Mouse (Mus musculus) retina, postnatal 1 day (tissue): Measurements from ENCODE around the gene Epsti1.

Source experiments
- DNase-seq: peaks from one replicate; pipeline ENCODE4 v3.0.0-alpha.2; 2012

Epsti1 gene

GRCm38 (mm10) chr14:77923076-77923865 is 19.2 kb downstream of the Epsti1 start:
- no peak for DNase-seq

GRCm38 (mm10) chr14:77925414-77925813 is 21.4 kb downstream of the Epsti1 start:
- no peak for DNase-seq

GRCm38 (mm10) chr14:77926718-77927117 is 22.7 kb downstream of the Epsti1 start:
- DNase-seq, result peak; percentile 43

DNA sequence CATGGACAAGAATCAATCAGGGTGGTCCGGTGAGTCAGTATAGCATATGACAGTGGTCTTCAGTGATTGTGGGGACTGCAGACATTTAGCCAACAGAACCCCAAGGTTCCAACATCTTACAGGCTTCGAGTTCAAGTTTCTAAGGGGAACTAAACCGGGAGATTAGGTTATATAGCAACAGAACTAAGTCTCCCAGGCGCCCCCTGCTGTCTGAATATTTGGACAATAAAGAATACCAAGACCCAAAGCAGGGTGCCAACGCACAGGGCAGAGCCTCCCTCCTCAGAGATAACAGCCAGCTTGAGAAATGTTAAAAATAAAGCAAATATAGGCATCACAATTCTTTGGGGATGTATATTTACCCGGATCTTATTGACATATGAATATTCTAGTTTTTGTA is 24.0 kb downstream of the Epsti1 start:
- DNase-seq, result peak; percentile 72

DNA sequence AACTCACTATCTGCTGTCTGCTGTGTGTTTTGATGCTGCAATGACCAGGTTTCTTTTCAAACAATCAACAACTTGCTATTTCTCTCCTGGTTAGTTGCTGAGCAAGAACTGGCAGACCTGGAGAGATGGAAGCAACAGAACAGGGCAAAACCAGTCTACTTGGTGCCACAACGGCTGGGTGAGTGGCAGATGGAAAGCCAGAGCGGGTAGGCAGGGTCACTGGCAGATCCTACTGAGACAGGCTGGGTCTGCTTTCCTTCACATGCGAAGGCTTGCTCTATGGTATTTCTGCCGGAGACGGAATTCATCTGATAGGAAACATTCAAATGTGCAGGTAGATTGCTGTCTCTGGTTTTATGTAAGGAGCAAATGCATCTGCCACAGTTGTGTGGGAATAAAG is 24.6 kb downstream of the Epsti1 start:
- no peak for DNase-seq

DNA sequence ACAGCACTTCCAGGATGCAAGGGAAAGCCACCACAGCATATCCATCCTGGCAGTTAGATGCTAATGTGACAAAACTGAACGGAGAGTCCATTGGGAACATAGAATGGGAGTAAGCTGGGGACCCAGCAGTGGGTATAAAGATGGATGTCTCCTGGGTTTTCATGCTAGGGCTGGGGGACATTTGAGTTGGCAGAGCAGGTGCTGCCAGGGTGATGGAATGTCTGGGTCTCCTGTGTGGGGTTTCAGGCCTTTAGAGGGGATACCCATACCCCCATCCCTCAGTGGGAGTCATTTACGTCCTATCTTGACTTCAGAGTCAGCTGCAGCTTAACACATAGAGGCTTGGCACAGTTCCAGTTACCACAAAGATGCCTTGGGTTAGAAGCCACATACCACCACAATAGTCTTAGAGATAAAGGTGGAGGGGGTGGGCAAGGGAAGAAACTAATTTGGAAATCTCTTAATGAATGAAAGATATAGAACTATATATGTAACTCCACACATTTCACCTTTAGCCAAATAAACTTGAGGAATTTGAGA is 25.2 kb downstream of the Epsti1 start:
- DNase-seq, result no peak

DNA sequence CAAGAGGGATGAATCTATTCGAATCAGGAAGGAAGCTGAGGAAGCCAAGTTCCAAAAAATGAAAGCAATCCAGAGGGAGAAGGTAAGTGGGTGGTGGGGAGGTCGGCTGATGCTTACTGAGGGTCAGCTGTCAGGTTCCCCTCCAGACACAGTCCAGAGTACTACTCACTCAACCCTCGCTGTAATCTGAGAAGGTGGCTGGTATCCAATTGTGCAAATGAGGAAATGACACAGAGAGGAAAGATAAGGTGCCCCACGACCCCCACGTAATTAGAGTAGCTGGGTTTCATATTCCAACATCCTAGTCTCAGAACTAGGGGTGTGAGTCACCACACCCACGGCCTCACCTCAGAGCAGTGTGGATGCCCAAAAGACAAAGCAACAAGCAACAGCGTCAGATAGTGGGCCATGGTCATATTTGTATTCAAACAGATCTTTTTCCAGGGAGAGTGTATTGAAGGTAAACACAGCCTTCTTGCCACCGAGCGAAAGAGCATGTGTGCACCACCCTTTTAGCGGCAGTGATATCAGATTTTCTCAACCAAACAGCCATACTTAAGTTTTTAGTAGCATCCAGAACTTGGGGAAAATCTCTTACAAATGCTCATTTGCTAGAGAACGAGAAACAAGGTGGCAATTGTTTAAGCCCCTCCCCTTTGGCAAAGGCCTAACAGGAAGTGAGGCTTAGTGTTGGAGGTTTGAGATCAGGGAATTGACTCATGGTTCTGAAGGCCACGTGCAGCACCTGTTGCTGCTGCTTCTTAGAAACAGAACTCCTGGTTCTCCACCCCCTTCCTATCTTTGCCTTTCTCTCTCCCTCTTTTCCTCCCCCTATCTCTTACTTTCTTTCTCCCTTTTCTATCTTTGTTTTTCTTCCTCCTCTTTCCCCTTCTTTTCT is 28.4 kb downstream of the Epsti1 start:
- DNase-seq, result no peak

DNA sequence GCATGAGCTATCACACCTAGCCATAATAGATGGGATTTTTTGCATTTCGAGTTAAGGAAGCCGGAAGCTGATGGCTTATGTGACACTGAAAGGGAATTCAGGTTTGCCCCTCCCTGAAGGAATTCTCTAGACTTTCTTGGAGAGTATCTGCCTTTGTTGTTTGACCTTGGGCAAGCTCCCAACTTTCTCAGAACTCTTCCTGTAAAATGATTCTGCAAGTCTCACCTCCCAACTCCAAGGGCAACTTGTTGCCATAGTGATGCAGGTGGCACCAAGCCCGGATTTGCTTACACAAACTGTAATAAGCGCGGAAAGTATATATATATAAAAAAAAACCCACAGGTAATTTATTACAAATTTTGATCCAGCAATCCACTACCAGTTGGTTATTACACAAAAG is 29.2 kb downstream of the Epsti1 start:
- DNase-seq, result no peak

DNA sequence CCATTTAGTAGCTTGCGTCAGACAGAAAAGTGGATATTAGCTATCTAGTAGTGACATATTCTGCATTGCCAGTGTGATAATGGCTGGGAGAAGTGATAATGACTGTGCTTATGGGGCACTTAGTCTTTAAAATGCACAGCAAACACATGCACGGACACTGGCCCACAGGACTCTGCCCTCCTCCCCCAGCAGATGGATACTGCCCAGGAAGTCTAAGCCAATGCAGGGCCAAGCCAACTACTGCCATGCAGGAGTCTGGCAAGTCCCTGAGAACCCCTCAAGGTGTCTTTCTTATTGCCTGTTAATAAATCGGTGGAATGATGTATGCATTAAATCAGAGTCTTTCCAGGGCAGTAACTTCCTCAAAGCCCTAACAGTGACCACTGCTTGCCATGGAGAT is 30.4 kb downstream of the Epsti1 start:
- no peak for DNase-seq

- no peak for DNase-seq
Measured at GRCm38 (mm10) chr14:77941105-77941504, 37.1 kb downstream of the Epsti1 start.

DNA sequence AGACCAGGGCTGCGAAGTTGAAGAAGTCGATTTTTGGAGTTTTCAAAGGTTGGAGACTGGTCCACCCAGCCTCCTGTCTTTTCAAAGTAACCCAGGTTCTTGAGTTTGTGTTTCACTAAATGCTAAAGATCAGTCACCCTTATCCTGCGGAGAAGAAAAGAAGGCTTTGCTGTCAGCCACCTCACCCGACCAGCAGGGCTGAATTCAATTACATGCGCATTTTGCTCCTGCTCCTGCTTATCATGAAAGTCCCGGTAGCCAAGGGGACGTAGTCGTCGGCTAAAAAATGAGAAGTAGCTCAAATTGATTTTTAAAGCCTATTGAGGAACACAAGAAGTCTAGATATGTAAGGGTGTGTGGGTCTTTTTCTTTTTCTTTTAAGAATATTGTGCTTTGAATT is 38.2 kb downstream of the Epsti1 start:
- no peak for DNase-seq

DNA sequence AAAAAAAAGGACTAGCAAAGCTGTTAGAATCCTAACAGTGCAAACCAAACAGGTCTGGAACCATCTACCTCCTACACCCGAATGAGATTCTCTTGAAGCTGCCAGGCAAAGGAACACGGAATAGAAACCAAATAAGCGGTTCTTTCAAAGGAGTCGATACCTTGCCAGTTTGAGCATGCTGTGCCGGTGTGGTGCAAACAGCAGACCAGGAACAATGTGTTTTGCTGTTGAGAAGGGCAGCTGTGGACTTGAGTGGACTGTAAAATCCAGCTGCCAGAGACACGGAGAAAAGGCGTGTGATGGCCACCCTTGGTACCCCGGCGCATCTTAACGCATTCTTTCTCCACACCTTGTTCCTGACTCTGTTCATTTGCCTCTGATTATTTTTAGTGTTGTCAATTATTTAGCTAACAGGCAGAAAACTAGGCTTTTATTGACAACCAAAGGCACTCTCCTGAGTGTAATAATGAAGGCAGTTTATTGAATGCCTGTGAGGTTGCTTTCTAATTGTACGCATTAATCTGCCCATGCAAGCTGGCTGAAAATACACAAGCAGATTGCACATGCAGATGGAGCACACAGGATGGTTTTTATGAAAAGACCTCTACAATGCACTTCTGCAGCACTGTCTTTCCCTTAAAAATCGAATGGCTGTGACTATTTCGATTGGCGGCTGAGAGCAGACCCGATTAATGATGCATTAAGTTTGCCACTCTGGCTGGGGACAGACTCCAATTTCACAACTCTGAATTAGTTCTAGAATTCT is 38.9 kb downstream of the Epsti1 start:
- DNase-seq, result no peak

DNA sequence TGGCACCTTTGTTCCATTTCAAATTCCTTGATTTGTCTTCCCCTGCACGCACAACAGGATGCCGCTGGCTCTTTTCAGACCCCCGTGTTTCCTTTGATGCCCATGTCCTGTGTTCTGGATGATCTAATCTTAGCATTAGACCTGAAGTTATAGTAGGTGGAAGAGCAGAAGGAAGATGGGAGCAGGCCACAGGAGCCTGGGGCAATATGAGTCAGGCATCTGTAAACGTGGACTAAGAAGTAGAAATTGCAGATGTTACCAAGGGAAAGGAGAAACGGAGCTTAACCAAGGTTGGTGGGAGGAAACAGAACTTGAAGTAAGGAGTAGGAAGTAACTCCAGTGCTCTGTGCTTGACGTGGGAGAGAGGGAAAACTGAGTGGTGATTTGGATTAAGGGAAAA is 57.7 kb downstream of the Epsti1 start:
- DNase-seq, result no peak

DNA sequence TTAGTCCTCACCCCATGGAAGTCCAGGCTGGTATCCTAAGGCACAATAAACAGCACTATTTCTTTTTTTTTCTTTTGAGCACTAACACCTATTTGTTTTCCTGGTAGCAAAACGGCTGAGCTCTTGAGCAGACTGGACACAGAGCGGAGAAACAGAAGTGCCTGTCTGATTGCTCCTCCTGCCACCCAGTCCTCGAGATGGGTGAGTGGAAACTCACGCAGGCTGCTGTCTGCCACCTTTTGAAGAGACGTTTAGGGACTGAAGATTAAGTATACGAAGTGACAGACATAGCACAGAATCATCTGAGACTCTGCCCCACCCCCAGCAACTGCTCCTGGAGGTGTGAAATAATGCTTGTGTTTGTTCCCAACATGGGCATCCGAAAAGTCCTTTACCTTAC is 59.5 kb downstream of the Epsti1 start:
- DNase-seq, result no peak

DNA sequence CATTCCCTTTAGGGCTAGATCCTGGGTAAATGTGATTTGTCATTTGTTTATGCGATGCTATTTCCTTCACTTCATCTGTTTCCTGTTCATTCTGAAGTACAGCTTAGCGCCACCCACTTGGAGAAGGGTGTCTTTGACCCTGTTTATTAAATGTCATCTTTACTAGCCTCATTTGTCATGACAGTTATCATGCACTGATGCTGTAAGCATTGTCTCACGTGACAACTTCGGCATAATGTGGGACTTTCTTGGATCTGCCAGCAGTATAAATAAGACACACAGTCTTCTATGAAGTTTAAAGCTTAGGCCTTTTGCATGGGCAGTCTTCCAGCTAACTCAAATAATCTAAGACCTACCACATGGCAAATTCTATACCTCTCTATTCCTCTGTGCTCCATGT is 67.3 kb downstream of the Epsti1 start:
- DNase-seq, result peak; percentile 30

- DNase-seq, result no peak
Measured at GRCm38 (mm10) chr14:77974221-77974620, 70.2 kb downstream of the Epsti1 start.

GRCm38 (mm10) chr14:77975702-77976101 is 71.7 kb downstream of the Epsti1 start:
- no peak for DNase-seq

GRCm38 (mm10) chr14:77981516-77981915 is 77.5 kb downstream of the Epsti1 start:
- no peak for DNase-seq

DNA sequence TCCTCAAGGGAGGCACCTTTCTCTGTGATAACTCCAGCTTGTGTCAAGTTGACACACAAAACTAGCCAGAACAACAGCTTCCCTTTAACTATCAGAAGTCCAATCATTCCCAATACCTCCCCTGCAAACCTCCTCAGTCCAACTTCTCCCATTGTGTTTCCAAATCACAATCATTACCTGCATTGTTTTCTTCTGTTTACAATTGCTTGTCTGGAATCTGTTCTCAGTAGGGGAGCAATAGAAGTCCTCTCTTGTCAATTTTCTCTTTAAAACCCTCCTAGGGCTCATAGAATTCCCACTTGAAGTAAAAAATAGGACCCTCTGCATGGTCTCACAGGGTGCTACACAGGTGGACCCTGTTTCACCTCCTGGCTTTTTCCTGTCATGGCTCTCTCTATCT is 93.7 kb downstream of the Epsti1 start:
- no peak for DNase-seq

DNA sequence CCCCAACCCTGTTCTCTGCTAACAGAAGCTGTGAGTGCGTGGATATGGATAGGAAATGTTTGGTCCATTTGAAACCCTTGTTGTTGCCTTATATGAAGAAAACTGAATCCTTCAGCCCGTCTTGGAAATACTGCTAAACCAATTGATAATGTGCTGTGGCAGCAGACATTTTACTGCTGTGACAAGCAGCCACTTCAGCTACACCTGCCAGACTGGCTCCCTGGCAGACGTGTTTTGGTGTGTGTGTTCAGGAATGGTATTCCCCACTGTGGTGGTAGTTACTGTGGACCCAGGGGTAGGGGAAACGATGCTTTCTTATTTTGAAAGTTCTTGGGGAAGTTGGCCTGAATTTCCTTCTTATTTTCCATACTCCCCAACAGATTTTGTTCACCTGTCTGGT is 100.4 kb downstream of the Epsti1 start:
- no peak for DNase-seq

DNA sequence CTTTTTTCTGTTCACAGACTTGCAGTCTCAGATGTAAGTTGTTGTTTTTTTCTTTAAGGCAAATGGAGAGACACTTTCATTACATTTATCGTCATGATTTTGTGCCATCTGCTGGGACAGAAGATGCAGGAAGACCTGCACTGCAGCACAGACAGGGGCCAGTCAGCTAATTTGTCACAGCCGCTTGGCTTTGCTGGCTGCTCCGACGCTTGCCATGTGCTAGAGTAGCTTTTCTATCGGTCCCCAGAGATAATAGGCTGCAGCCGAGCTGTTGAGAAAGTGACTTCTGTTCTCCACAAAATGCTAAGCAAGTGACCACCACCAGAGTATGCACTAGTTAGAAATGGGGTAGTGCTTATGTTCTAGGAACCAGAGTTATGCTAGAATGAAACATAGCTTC is 104.0 kb downstream of the Epsti1 start:
- DNase-seq, result peak; percentile 31

- no peak for DNase-seq
Measured at GRCm38 (mm10) chr14:78011808-78012207, 107.8 kb downstream of the Epsti1 start.
